Mouse (Mus musculus): ENCODE measurements around the gene Tnfrsf4. TPM values are rescaled to one million over a fixed set of nuclear protein-coding genes. Genes with fewer than 3 reads are reported as not detected.
A peak's percentile ranks its signal among the peaks of the same experiment; 100 is the strongest.

Tnfrsf4 gene
- total RNA-seq, 1 experiment from 2014 or later: 1.5 TPM

GRCm38 (mm10) chr4:156028580-156028979 is 14.9 kb downstream of the Tnfrsf4 start:
- DNase-seq: no peak

DNA sequence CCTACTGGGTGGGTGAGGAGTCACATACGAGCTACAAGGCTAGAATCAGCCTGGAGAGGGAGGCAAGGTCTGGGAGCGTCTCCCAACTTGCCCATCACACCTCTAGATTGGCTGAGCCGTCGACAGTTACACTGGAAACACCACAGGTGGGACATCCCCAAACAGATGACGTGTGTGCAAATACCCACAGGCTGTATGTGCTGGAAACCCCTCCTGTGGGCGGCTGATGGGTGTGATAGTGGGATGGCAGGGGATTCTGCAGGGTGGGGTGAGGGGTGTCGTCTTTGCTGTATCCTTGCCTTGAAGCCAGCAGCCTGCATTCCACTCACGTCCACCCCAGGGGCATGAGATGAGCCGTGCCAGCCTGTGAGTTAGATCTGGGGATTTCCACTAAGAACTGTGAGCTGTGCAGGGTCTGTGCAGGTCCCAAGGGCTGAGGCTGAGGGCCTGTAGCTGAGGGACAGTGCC is 17.0 kb downstream of the Tnfrsf4 start:
- no peak for DNase-seq

GRCm38 (mm10) chr4:156031255-156031592 is 17.6 kb downstream of the Tnfrsf4 start:
- DNase-seq: no peak

DNA sequence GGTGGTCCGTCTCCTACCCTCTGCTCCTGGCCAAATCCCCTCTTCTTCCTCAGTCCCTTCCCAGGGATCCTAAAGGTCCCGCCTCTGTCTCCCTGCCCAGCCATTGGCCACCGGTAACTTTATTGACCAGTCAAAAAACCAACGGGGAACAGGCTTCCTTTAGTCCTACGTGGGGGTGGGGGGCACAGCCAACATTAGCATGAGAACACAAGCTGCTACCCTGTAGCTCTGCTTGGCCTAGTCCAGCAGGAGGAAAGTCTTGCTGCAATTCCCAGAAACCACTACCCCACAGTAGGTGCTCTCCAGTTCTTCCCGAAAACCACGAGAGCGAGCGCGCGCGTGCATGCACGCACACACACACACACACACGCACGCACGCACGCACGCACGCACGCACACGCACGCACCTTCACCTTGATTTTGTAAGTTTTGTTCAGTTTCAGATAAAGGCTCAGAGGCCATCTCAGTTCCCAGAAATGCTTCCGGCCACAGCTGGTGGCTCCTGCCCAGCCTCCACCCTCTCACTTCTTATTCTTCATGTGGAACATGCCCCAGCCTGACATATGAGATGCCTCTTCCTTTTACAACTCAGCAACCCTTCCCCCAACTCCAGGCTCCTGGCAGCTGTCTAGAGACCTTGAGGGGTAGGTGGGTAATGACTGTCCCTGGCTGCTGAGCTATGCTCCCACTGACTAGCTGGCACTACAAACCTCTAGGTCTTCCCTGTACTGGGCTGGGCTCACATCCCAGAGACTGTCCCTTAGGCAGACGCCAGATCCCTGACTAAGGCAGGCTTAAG is 18.1 kb downstream of the Tnfrsf4 start:
- peak; percentile 79 for DNase-seq

DNA sequence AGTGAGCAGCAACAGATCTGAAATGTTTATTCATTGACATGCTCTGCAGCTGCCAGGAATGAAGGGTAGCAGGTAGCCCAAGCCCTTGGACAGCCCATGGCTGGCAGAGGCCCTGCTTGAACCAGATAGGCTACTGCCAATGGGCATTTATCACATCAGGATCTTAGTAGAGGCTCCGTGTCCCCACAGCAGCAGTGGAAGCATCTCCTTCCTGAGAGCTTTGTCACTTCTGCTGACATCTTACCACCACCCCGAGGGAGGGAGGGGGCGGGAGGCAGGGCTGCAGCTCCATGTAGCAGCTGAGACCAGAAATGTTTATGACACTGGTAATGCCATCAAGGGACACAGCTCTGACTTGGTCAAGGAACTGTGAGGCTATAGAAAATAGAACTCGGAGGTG is 19.2 kb downstream of the Tnfrsf4 start:
- DNase-seq: no peak

DNA sequence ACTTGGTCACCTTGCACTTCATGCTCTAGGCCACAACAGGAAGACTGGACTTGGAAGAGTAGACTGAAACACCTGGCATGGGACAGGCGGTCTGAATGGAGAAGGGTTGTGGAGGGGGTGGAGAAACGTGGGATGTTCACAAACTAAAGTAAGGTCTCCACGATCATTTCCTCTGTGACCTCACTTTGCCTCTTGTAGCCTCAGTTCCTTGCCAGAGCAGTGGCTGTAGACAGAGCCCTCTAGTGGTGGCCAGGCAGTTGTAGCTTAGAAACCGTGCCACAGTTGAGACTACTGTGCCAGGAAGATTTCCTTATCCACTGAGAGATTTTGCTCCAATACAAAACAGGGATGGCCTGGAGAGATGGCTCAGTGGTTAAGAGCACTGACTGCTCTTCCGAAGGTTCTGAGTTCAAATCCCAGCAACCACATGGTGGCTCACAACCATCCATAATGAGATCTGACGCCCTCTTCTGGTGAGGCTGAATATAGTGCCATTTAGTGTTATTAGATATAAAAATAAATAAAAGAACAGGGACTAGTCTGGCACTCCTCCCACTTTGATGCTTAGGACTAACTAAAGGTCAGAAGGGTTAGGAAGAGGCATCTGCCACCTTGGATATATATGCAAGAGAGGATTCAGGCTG is 20.0 kb downstream of the Tnfrsf4 start:
- DNase-seq: no peak

DNA sequence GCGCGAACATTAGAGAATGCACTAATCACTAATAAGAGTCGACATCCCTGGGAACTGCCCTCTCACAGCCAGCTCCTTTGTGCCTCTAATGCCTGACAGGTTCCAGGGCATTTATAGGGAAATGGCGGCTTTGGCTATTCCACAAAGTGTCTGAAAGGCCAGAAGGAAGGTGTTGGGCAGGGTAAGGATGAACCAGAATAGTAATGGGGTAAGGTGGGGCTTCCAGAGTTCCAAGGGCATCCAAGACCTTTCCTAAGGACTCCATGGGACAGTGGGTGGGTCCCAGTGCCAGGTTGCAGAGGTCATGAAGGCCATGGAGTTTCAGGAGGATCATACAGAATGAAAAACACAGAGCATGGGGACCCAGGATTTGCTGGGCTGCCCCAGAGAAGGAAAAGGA is 20.7 kb downstream of the Tnfrsf4 start:
- DNase-seq: no peak

- no peak for DNase-seq
Observed at GRCm38 (mm10) chr4:156034901-156035300, 21.3 kb downstream of the Tnfrsf4 start.

DNA sequence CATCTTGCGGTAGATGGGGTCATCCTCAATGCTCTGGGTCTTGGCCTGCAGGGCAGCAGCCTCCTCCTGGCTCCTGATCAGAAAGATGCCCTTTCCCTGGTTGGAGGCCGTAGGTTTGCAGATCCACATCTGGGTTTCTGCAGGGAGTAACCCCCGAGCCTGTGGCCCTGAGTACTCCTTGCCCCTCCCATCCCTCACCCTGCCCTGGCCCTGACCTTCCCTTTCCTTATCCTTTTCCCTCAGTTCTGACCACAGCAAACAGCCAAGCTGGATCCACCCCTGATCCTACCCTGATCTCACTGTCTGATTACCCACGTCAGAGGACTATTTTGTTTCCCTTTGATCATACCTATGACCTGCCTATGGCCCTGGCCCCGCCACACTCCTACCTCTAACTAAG is 31.1 kb downstream of the Tnfrsf4 start:
- DNase-seq: no peak

DNA sequence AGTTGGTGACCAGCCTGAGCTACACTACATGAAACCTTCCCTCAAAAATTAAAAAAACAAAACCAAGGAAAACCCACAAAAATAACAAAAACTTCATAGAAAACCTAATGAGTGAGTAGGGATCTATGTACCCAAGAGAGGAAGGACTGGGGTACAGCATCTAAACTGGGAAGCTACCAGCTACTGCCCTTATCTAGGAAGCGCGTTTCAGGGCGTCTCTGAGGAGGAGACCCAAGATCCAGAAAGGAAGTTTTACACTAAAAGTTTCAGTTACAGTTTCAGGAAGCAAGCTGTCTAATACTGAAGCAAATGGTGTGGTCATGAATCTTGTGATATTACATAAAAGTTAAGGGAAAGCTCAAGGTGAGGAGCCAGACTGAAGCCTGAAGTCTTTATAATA is 36.1 kb downstream of the Tnfrsf4 start:
- no peak for DNase-seq

DNA sequence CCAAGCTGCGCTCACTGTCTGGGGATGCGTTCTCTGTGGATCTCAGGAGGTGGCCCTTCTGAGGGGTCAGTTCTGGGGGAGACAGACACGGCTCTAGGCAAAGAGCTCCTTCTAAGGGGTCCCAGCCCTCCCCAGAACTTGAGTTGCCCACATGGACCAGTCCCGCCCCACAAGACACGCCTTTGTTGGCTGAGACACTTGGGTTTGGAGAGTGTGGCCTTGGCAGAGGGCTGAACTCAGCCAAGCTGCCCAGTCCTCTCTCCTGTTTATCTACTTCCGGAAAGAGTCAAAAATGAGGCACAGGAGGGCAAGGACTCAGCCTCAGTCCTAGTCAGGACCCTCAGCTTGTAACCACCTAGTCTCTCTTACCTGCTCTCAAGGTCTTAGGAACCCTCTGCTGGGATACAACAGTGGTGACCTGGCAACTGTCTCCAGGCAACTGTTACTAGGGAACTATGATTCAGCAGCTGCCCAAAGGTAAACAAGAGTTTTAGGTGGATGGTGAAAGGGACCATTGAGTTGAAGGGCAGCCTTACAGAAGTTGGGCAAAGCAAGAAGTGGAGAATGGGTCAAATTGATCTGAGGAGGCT is 36.8 kb downstream of the Tnfrsf4 start:
- DNase-seq: peak; percentile 60

- no peak for DNase-seq
Observed at GRCm38 (mm10) chr4:156053113-156053512, 39.5 kb downstream of the Tnfrsf4 start.

GRCm38 (mm10) chr4:156054130-156054529 is 40.5 kb downstream of the Tnfrsf4 start:
- DNase-seq: no peak

DNA sequence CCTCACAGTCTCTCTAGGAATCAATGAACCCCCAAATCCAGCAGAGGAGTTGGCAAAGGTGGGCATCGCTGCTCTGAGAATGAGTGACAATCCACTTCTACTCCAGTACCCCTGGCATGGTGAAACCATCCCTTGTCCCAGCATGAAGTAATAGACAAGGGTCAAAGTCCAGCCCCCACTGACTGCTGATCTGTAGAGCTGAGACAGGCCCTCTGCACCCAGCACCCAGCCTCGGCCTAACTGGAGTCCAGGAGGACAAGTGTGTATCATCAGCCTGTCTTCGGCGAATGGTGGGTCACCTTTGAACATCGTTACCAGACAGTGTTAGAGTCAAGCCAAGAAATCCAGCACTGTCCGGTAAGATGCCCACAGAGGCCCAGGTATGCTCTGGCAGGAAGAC is 41.0 kb downstream of the Tnfrsf4 start:
- DNase-seq: no peak

DNA sequence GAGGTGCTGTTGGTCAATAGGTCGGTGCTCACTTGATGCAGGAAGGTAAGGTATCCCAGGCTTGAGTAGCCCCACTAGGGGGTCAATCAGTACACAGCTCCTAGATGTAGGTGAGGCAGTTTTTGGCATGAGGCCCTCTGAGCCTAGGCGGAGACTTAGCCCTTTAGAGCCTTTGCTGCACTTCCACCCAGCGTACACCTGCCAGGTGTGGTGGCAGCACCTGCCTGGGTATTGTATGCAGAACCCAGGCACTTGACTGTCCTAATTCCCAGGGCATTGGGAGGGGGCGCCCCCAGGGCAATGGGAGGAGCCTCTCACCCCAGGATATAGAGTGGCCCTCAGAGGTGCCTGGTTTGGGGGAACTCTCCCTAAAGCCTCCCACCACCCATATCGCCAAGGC is 41.5 kb downstream of the Tnfrsf4 start:
- DNase-seq: no peak

GRCm38 (mm10) chr4:156057702-156058101 is 44.1 kb downstream of the Tnfrsf4 start:
- DNase-seq: no peak

- no peak for DNase-seq
Observed at GRCm38 (mm10) chr4:156058826-156059225, 45.2 kb downstream of the Tnfrsf4 start.

- no peak for DNase-seq
Observed at GRCm38 (mm10) chr4:156059261-156059660, 45.6 kb downstream of the Tnfrsf4 start, which contains the start of gene Ttll10. Gene Ttll10, minus strand, starts transcription at chr4:156059414.

GRCm38 (mm10) chr4:156059713-156060112 is 46.1 kb downstream of the Tnfrsf4 start:
- DNase-seq: no peak

DNA sequence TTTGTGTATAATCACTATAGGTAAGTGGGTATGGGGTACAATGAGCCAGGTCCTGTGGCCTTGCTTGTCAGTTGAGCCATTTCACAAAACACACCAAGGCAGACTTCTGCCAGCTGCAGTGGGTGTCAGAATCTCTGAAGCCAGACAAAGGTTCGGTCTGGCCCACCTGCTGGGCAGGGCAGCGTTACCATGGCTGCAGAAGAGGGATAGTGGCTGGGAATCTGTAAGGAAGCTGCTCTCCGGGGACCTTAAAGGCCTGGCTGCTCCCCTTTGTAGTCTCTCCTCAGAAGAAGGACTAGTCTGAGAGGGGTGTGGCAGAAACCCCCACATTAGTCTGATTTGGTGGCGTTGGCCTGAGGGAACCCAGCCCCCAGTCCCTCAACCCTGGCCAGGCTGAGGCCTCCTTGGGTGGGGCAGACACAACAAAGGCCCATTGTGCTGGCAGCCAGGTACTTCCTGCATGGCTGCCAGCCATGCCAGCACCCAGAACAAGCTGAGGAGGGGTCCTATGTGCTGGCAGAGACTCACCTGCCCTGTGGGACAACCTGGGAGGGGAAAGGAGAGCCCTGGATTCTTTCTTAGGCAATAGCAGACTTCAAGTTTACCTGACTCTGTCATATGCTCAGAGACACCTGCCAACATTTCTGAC is 50.3 kb downstream of the Tnfrsf4 start:
- DNase-seq: no peak

DNA sequence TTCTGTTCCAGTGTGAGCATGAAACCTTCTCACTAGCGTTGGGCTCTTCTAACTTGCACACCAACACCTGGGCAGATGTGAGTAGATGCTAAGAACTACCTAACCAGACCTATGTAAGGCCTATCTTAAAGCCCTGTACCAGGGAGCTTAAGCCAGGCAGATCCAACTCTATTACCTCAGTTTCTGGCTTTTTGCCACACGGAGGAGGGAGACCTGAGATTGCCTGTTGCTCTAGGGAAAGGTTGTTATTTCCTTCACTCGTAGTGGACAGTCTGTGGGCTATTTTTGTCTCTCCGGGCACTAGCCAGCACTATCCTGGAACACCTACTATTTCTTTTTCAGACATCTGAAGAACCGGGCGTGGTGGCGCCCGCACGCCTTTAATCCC is 50.9 kb downstream of the Tnfrsf4 start:
- no peak for DNase-seq

DNA sequence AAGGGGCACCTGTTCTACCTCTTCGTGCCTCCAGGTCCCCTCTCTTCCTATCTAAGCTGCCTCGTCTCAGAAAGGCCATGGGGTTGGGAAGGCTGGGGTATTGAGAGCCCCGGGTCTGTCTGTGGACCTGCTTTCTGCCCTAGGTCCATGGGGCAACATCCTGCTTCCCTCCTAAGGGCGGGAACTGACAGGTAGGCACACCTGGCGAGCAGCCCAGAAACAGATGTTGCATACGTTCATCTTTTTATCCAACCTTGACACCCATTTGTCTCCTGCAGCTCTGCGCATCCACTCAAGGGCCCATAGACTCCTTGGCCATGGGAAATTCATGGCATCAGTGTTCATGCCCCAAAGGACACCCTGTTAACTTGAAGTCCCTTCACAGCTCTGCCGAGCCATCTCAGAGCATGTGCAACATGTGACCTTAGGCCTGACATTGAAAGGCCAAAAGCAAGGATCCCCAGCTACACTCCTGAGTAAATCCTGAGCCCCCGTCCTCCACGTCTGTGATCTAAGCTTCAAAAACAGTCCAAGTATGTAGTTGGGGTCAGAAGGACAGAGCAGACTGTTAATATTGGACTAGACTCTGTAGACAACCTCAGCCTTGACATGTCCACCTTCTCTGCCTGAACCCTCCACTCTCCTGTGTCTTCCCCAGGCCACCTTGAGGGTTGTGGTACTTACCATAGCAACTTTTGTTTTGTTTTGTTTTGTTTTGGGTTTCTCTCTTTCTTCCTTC is 51.7 kb downstream of the Tnfrsf4 start:
- DNase-seq: no peak

Measured in adrenal gland, postnatal 25 days (tissue).